Mouse (Mus musculus): ENCODE measurements at regions not wholly inside any gene's neighbourhood (a gene's known extent, or its start where the extent isn't known, plus 50 kb on each side); places are given as distances from the start of the nearest gene placed in this dataset.

GRCm38 (mm10) chr4:100616161-100616915 lies 137.7 kb downstream of the Ube2u start:
- no peak for DNase-seq

- DNase-seq: no peak
These were observed 138.4 kb downstream of the Ube2u start for GRCm38 (mm10) chr4:100616916-100617488.

DNA sequence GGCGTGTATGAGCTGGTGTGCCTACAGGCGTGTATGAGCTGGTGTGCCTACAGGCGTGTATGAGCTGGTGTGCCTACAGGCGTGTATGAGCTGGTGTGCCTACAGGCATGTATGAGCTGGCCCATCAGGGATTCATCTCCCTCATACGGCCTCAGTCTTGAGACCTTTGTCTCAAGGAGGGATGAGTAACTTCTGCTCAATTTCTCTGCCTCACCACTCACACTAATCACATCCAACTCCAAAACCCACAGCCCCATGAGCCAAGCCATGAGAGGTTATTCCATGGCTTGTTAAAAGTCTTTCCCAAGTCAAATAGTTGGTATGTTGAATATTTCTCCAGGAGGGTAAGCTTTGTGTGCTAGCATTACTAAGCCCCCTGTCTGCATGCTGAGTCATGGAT lies 146.0 kb downstream of the Ube2u start:
- DNase-seq: no peak

- DNase-seq: no peak
These were observed 147.9 kb downstream of the Ube2u start for GRCm38 (mm10) chr4:100626551-100626950.

GRCm38 (mm10) chr4:100634388-100634787 lies 142.1 kb upstream of the Cachd1 start:
- no peak for DNase-seq

DNA sequence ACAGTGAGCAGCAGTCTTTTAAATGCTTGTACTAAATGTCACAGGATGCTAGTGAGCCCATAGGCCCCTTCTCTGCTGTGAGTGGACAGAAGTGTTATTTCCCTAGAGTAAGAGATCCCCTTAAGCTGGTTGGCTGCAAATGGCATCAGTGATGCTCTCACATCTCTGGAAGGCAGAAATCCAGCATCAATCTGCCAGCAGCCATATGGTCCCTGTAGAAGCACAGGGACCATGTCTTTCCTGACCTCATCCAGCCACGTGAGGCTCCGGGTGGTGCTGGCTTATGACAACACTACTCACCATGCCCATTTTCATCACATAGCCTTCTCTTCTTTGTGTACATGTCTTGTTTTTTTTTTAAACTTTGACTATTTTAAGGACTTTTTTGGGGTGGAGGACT lies 138.9 kb upstream of the Cachd1 start:
- DNase-seq: no peak

DNA sequence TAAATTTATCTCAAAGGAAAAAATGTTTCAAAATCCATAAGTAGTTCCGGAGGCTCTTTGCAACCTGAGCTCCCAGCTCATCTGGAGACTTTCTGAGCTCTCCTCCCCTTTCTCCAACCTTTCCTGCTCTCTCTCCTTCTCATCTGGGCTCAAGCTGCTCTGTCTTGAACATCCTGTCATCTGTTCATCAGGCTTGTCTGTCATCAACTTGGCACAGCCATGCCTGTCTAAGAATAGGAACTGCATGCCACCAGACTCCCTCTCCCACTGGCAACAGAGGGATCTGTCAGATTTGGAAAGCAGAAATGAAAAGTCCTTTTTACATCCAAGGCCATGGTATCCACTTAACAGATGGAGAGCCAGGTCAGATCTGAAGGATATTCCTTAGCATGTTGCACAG lies 115.3 kb upstream of the Cachd1 start:
- no peak for DNase-seq

DNA sequence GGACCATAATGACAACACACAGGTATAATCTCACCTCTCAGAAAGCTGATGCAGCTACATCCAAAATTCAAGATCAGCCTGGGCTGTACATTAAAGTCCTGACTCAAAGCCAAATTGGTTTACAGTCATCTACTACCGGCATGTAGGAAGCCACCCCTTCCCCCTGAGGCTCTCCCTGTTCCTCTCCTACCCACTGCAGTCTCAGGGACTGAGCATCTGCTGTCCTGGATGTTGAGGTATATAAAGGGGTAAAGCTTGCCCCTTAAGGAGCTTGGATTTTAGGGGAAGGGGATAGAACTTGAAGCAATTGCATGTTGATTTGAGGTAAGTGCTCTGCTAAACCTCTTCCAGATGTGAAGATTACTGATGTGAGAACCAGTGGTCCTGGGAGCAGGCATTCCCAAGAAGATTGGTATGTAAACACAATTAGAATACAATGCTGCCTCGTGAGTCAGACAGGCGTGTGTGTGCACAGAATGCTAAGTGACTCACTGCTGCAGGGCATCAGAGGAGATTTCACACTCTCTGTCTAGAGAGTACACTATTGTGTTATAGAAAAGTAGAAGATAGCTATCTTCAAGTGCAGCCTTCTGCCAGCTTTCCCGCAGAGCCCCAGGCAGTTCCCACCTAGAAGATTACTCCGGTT lies 111.7 kb upstream of the Cachd1 start:
- DNase-seq: no peak

GRCm38 (mm10) chr4:100670553-100670952 lies 105.9 kb upstream of the Cachd1 start:
- DNase-seq: no peak

- DNase-seq: no peak
These were observed 101.6 kb upstream of the Cachd1 start for GRCm38 (mm10) chr4:100674916-100675315.

DNA sequence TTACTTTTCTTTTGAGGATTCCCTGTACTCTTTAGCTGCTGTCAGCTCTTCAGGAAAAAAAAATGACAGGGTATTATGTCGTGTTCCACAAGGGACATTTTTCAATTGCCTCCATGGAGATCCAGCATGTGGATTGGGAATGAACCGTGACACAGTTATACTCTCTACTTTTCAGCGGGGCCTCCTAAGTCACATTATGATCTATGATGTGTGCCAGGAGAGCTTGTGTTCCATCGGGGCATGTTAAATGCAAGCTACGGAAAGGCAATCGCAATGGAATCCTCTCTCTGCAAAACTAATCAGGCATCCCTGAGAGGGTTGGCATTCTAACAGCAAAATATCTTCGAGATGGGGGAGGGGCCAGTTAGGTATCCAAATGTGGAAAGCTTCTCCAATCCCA lies 92.7 kb upstream of the Cachd1 start:
- no peak for DNase-seq

DNA sequence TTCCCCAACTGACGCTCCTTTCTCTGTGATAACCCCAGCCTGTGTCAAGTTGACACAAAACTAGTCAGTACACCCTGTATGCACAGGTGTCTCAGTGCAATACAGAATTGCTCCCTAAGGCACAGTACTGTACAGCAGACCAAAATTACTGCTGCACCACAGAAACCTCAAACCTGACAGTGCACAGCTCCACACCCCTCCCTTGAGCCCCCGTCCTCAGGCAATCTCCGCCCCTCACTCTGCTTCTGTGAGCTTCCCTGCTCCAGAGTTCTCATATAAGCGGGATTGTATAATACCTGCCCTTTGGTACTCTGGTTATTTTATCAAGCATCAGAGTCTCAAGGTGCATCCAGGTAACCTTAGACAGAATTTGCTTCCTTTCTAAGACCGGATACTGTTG lies 76.5 kb upstream of the Cachd1 start:
- DNase-seq: no peak

DNA sequence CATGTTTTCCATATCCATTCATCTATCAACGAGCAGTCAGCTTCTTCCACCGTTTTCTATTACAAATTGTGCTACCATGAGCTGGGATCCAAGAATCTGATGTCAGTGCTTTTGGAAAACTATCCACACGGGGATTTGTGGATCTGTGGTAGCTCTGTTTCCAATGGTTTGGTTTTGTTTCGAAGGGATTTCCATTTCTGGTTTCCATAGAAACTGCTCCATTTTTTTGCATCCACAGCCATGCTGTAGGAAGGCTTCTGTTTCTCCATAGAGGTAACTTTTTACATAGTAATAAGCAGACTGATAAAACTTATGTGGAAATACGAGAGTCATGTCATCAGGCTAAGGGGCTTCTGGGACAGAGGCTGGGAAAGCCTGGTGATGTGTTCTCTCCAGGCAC lies 76.1 kb upstream of the Cachd1 start:
- DNase-seq: no peak

DNA sequence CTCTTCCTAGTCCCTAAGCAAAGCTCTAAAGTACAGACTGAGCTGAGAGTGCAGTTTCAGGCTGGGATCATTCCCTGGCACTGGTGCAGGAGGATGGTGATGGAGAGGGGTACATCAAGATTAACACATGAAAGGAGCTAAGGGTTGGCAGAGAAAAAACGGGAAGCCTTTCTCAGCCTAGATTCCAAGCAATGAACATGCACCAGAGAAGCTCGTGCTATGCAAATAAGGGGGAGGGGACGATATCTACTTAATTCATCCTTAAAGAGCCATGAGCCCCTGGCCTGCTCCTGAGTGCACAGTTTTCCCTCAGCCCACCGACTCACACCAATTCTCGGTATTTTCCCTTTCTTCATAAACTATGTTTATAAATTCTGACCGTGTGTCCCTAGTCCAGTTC lies 70.5 kb upstream of the Cachd1 start:
- no peak for DNase-seq

GRCm38 (mm10) chr4:100707125-100707524 lies 69.3 kb upstream of the Cachd1 start:
- no peak for DNase-seq

- no peak for DNase-seq
These were observed 68.2 kb upstream of the Cachd1 start for GRCm38 (mm10) chr4:100708247-100708646.

DNA sequence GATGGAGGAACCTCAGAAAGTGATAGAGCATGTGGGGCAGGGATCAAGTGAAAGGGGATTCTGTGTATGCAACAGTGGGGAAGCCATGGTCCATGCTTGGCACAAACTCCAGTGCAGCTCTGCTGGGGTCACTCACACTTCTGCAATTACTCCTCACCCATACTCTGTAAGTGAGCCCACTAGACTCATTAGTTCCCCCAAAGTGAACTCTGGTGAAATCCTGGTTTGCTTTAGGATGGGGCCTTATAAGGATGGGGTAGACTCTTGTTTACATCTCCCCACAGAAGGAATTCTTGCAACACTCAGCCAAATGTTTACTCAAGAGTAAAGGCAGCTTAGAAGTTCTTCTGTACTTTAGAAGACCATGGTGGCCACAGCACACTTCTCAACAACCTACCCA lies 62.2 kb upstream of the Cachd1 start:
- no peak for DNase-seq

DNA sequence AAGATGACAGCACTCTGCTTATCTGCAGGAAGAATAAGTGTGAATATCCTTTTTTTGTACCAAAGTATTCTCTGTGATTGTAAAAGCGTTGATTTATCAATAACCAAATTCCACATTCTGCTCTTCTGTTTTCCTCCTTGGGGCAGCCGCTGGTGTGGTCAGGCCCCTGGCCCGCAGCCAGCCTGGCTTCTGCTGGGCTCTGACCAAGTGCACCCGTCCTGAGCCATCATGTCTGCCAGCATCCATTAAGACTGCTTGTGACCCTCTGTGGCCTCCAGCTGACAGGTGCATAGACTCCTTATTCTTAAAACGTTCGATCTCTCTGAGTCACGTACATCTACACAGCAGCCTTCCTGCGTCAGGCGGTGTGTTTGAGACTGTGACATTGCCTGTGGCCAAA lies 58.9 kb upstream of the Cachd1 start:
- no peak for DNase-seq

- peak; percentile 43 to 50 for DNase-seq
These were observed 53.9 kb upstream of the Cachd1 start for GRCm38 (mm10) chr4:100722532-100722931.

DNA sequence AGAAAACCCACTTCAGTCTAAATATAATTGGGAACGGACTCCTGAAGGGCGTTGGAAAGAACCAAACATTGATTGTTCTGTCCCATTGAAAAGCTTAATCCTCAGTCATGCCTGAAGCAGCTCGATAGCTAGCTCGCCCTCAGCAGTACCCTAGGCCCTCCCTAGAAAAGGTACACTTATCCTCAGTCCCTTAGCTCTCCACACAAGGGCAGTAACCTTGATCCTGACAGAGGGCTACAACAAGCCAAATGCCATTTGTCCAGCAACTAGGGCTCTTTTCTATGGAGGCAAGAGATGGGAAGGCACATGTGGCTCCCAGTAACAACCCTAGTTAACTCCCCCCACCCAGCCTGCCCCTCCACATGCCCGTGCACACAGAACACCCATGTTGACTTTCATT lies 53.4 kb upstream of the Cachd1 start:
- DNase-seq: no peak

DNA sequence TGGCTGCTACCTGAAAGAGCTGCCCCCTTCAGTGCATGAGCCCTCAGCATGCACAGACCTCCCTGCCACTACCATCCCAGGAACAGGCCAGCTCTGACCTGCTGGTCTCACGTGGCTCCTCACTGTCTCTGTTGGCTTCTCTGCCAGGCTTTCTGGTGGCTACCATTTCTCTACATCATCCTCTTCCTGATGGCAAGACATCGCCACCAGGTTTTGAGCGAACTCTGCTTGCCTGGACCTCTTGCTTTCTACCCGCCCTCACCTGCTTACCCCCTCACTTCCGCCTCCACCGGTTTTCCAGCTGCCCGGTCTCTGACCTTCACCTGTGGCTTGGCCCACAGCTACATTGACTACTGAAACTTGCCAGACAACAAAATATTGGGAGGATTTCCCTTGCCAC lies 50.7 kb upstream of the Cachd1 start:
- DNase-seq: no peak

DNA sequence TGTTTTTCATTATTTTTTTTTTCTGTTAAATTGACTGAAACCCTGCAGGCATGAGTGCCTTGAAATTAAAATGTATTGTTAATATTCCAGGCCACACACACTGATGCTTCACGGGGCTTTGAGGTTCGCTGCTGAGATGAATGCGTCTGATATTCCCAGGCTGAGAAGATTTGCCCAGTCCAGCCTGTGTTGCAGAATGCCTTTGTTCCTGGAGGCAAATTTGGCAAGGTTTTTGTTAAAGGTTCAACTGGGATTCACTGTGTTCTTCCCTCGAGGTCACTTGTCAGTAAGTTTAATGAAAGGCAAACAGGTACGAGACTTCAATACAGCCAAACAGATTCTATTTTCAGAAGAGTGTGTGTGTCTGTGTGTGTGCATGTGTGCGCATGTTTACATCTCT lies 50.0 kb upstream of the Cachd1 start:
- DNase-seq: no peak

Data from lung, adult 18-20 months (tissue).